ENCODE assay signal across 21 mouse cellular contexts in genomic region chr4:152919851-152920250, GRCm38 (mm10).
DNase-seq lines count a peak whose midpoint lies in the region; ATAC-seq and TF ChIP-seq lines count a peak whose summit lies in the region.
"Had no signal": no experiment of that assay in that cellular context is flagged by ENCODE, and none has a peak within 500 bp of the region (broad histone marks: within the 10 kb centered on the region; RNA-seq: fewer than 3 reads in every experiment).

No protein-coding gene starts in this region.

- H3K9ac ChIP-seq in intestine, embryonic 15.5 days = no peak overlapping the region
- no peak overlapping the region for H3K9ac ChIP-seq in intestine, postnatal 0 days (ENCODE audit: low read depth, low read length)
- H3K9ac ChIP-seq in midbrain, embryonic 11.5 days (ENCODE audit: low read length) = no peak overlapping the region
- H3K9ac ChIP-seq in midbrain, embryonic 14.5 days (replicated peaks; ENCODE audit: low read length) = no peak overlapping the region
- no peak overlapping the region for H3K9ac ChIP-seq in intestine, embryonic 16.5 days (ENCODE audit: low read depth, low read length)

- H3K27me3 ChIP-seq in intestine, embryonic 15.5 days (replicated peaks) = no peaks in the 10 kb centered on the region
- H3K27me3 ChIP-seq in intestine, postnatal 0 days (replicated peaks; ENCODE audit: control insufficient read depth, insufficient read depth, low read length) = no peaks in the 10 kb centered on the region
- H3K27me3 ChIP-seq in midbrain, embryonic 11.5 days (ENCODE audit: control insufficient read depth, insufficient read depth, low read length) = peaks cover 2% of the 10 kb centered on the region; the same call in 1 of the 2 replicates
- no peaks in the 10 kb centered on the region for H3K27me3 ChIP-seq in midbrain, embryonic 14.5 days (ENCODE audit: control insufficient read depth, insufficient read depth, low read length)
- no peaks in the 10 kb centered on the region for H3K27me3 ChIP-seq in intestine, embryonic 16.5 days (replicated peaks; ENCODE audit: control insufficient read depth, insufficient read depth, low read length)
- H3K27me3 ChIP-seq: CH12.LX, Patski had no signal

- no peaks in the 10 kb centered on the region for H3K9me3 ChIP-seq in intestine, embryonic 15.5 days
- H3K9me3 ChIP-seq in intestine, postnatal 0 days (ENCODE audit: control insufficient read depth) = no peaks in the 10 kb centered on the region
- no peaks in the 10 kb centered on the region for H3K9me3 ChIP-seq in midbrain, embryonic 11.5 days (ENCODE audit: control insufficient read depth, low read length)
- no peaks in the 10 kb centered on the region for H3K9me3 ChIP-seq in midbrain, embryonic 14.5 days (ENCODE audit: control insufficient read depth, low read length)
- H3K9me3 ChIP-seq in intestine, embryonic 16.5 days (ENCODE audit: control insufficient read depth, low read length) = no peaks in the 10 kb centered on the region

- peak; percentile 76 for ATAC-seq in intestine, embryonic 15.5 days
- no peak for ATAC-seq in intestine, postnatal 0 days
- no peak for ATAC-seq in midbrain, embryonic 11.5 days (ENCODE audit: low FRiP score)
- no peak for ATAC-seq in midbrain, embryonic 14.5 days (ENCODE audit: low FRiP score, low TSS enrichment)
- peak; percentile 84 for ATAC-seq in intestine, embryonic 16.5 days
- ATAC-seq: activated CD4-positive, CD25-positive, alpha-beta regulatory T cell, adult 4 months; CD4-positive, CD25-positive, alpha-beta regulatory T cell, adult 4 months; Patski had no signal

- H3K27ac ChIP-seq in intestine, embryonic 15.5 days = no peak overlapping the region
- H3K27ac ChIP-seq in intestine, postnatal 0 days (ENCODE audit: low read depth, low read length) = no peak overlapping the region
- no peak overlapping the region for H3K27ac ChIP-seq in midbrain, embryonic 11.5 days (ENCODE audit: low read depth, low read length)
- H3K27ac ChIP-seq in midbrain, embryonic 14.5 days (replicated peaks; ENCODE audit: low read depth, low read length) = no peak overlapping the region
- no peak overlapping the region for H3K27ac ChIP-seq in intestine, embryonic 16.5 days (ENCODE audit: low read length)

- DNase-seq in midbrain, embryonic 11.5 days (ENCODE audit: low spot score, missing footprints) = peak; percentile 31
- no peak for DNase-seq in midbrain, embryonic 14.5 days
- DNase-seq in cerebellum, postnatal 10 days = no peak
- DNase-seq: adrenal gland, adult 2 months; adrenal gland, adult 8-10 months; adrenal gland, postnatal 10 days; adrenal gland, postnatal 14 days; adrenal gland, postnatal 25 days; adrenal gland, postnatal 36 days; B cell, adult 2 months; cerebellum, adult 11 months; cerebellum, adult 11-12 months; cerebellum, adult 18-20 months had no signal

- WGBS in intestine, embryonic 15.5 days = 39% methylated on average over 1 of the region's 1 CpGs
- WGBS in intestine, postnatal 0 days = 20% methylated on average over 1 of the region's 1 CpGs
- 90% methylated on average over 1 of the region's 1 CpGs for WGBS in midbrain, embryonic 11.5 days
- 90% methylated on average over 1 of the region's 1 CpGs for WGBS in midbrain, embryonic 14.5 days
- WGBS in intestine, embryonic 16.5 days = 55% methylated on average over 1 of the region's 1 CpGs

- no peak for TF ChIP-seq CTCF in intestine, postnatal 0 days (IDR thresholded peaks at IDR 0.05; ENCODE audit: low read depth)

- no peaks in the 10 kb centered on the region for H3K36me3 ChIP-seq in intestine, embryonic 15.5 days
- H3K36me3 ChIP-seq in intestine, postnatal 0 days (ENCODE audit: control insufficient read depth, insufficient read depth) = no peaks in the 10 kb centered on the region
- H3K36me3 ChIP-seq in midbrain, embryonic 11.5 days (ENCODE audit: control insufficient read depth, insufficient read depth, low read length) = no peaks in the 10 kb centered on the region
- H3K36me3 ChIP-seq in midbrain, embryonic 14.5 days (ENCODE audit: control insufficient read depth, insufficient read depth, low read length) = no peaks in the 10 kb centered on the region
- no peaks in the 10 kb centered on the region for H3K36me3 ChIP-seq in intestine, embryonic 16.5 days (ENCODE audit: control insufficient read depth, insufficient read depth, low read length)
- H3K36me3 ChIP-seq: G1E had no signal

- no peak overlapping the region for H3K4me2 ChIP-seq in intestine, embryonic 15.5 days (replicated peaks)
- H3K4me2 ChIP-seq in intestine, postnatal 0 days (replicated peaks; ENCODE audit: low read depth) = no peak overlapping the region
- no peak overlapping the region for H3K4me2 ChIP-seq in midbrain, embryonic 11.5 days
- no peak overlapping the region for H3K4me2 ChIP-seq in midbrain, embryonic 14.5 days (ENCODE audit: low read length)
- no peak overlapping the region for H3K4me2 ChIP-seq in intestine, embryonic 16.5 days (ENCODE audit: low read depth, low read length)

- H3K4me1 ChIP-seq in intestine, embryonic 15.5 days (replicated peaks) = no peaks in the 10 kb centered on the region
- no peaks in the 10 kb centered on the region for H3K4me1 ChIP-seq in intestine, postnatal 0 days (replicated peaks; ENCODE audit: control insufficient read depth, insufficient read depth, low read length)
- peaks cover 11% of the 10 kb centered on the region for H3K4me1 ChIP-seq in midbrain, embryonic 11.5 days (ENCODE audit: control insufficient read depth, insufficient read depth, low read length)
- peaks cover 9% of the 10 kb centered on the region for H3K4me1 ChIP-seq in midbrain, embryonic 14.5 days (ENCODE audit: control insufficient read depth, insufficient read depth, low read length)
- H3K4me1 ChIP-seq in intestine, embryonic 16.5 days (ENCODE audit: control insufficient read depth, insufficient read depth, low read length) = no peaks in the 10 kb centered on the region

- H3K4me3 ChIP-seq in intestine, embryonic 15.5 days (replicated peaks) = no peak overlapping the region
- no peak overlapping the region for H3K4me3 ChIP-seq in intestine, postnatal 0 days (ENCODE audit: low read depth, low read length)
- H3K4me3 ChIP-seq in midbrain, embryonic 11.5 days (ENCODE audit: low read depth, low read length) = no peak overlapping the region
- H3K4me3 ChIP-seq in midbrain, embryonic 14.5 days (replicated peaks; ENCODE audit: low read depth, low read length) = no peak overlapping the region
- H3K4me3 ChIP-seq in intestine, embryonic 16.5 days (ENCODE audit: low read length) = no peak overlapping the region

Comparison
In these comparisons a context has a peak if more than half of its experiments do, and no peak if none do; other contexts are left out.
1. ATAC-seq: peak in intestine, embryonic 15.5 days (single experiment) and intestine, embryonic 16.5 days (single experiment); none in intestine, postnatal 0 days (single experiment), midbrain, embryonic 11.5 days (single experiment) and midbrain, embryonic 14.5 days (single experiment).